ENCODE assay signal across 8 mouse cellular contexts in genomic region chr9:94738555-94739427, GRCm38 (mm10).
DNase-seq lines count a peak whose midpoint lies in the region; ATAC-seq and TF ChIP-seq lines count a peak whose summit lies in the region.

No protein-coding gene starts in this region.

- 42% methylated on average over 6 of the region's 6 CpGs for WGBS in large intestine, adult 2 months
- WGBS in lung, embryonic 16.5 days = 39% methylated on average over 6 of the region's 6 CpGs

- H3K36me3 ChIP-seq in lung, embryonic 16.5 days (ENCODE audit: control insufficient read depth, insufficient read depth, low read length) = no peaks in the 10 kb centered on the region

- peak; percentile 56; the same call in 1 of the 2 replicates for TF ChIP-seq CTCF in cortical plate, adult 2 months (IDR thresholded peaks at IDR 0.05; ENCODE audit: extremely low read depth, insufficient read depth, low read length)

- intact Hi-C loops in heart, postnatal 14 days (cut with DNase I) = loop anchor here (2.0 to 5.0 kb wide), 2 partner anchors 666 to 1114 kb away; no protein-coding TSS in a partner anchor

- no peak overlapping the region for H3K4me2 ChIP-seq in lung, embryonic 16.5 days (ENCODE audit: low read depth, low read length)

- H3K9me3 ChIP-seq in lung, embryonic 16.5 days (ENCODE audit: control insufficient read depth, low read length) = no peaks in the 10 kb centered on the region

- peak; percentile 58 for DNase-seq in ES-CJ7 (ENCODE audit: low read depth, low spot score)
- DNase-seq in adrenal gland, adult (ENCODE audit: inconsistent age in 2 of 2, low spot score in 1 of 2) = peak; percentile 60 to 91
- peak; percentile 67 to 85 for DNase-seq in heart, postnatal 14 days
- DNase-seq in large intestine, adult 2 months (ENCODE audit: low read depth, low spot score) = peak; percentile 46
- DNase-seq in retina, postnatal 1 day = peak; percentile 85

- H3K4me1 ChIP-seq in cortical plate, adult 2 months (ENCODE audit: control insufficient read depth, insufficient read depth, low read length) = no peaks in the 10 kb centered on the region; the same call in 1 of the 2 replicates
- peaks cover 4% of the 10 kb centered on the region for H3K4me1 ChIP-seq in lung, embryonic 16.5 days (replicated peaks; ENCODE audit: control insufficient read depth, insufficient read depth, low read length)

- no peaks in the 10 kb centered on the region for H3K27me3 ChIP-seq in lung, embryonic 16.5 days (ENCODE audit: control insufficient read depth, insufficient read depth, low read depth, low read length)

- no peak overlapping the region for H3K9ac ChIP-seq in lung, embryonic 16.5 days (ENCODE audit: low read length)

- peak; percentile 61 for ATAC-seq in lung, embryonic 16.5 days (ENCODE audit: low read depth)
- ATAC-seq in erythroblast, adult 5-6 weeks (replicated peaks; ENCODE audit: low FRiP score, poor library complexity, severe bottlenecking) = no peak

- H3K27ac ChIP-seq in cortical plate, adult 2 months (ENCODE audit: insufficient read depth, low read length) = no peak overlapping the region
- no peak overlapping the region for H3K27ac ChIP-seq in lung, embryonic 16.5 days (ENCODE audit: low read length)

- H3K4me3 ChIP-seq in cortical plate, adult 2 months (ENCODE audit: insufficient read depth, low read length) = no peak overlapping the region
- no peak overlapping the region for H3K4me3 ChIP-seq in lung, embryonic 16.5 days (ENCODE audit: low read length)

- TF ChIP-seq POLR2A in cortical plate, adult 2 months (IDR thresholded peaks at IDR 0.05; ENCODE audit: extremely low read depth, insufficient read depth, low read length) = no peak
